Mouse (Mus musculus): ENCODE results near the gene Spryd3. TPM values are rescaled to one million over a fixed set of nuclear protein-coding genes. Genes with fewer than 3 reads are reported as not detected.
"Not testable (repeated sequence)": the region's sequence is repeated elsewhere in the genome, so short reads cannot be mapped to it uniquely, and the experiment has no call there.

Spryd3 gene
- polyA plus RNA-seq, 1 experiment = 55.2 TPM

- DNase-seq = no peak
- Histone ChIP-seq H3K4me3 (replicated peaks; ENCODE audit: extremely low read depth, low read depth, low read length) (no peak overlapping the region), H3K4me1 (ENCODE audit: control insufficient read depth, insufficient read depth, low read length) (peaks cover 5% of the 10 kb centered on the region)
- TF ChIP-seq POLR2A (IDR thresholded peaks at IDR 0.05; ENCODE audit: borderline replicate concordance, extremely low read depth, low read depth, low read length) = no peak
- TF ChIP-seq CTCF (IDR thresholded peaks at IDR 0.05; ENCODE audit: insufficient read depth, low read length) = no peak
- WGBS = 53% methylated on average over 16 of the region's 16 CpGs
Observed at GRCm38 (mm10) chr15:102094988-102095387, 41.0 kb downstream of the Spryd3 start.

- H3K4me3 ChIP-seq (replicated peaks; ENCODE audit: extremely low read depth, low read depth, low read length) = no peak overlapping the region
- 48% methylated on average over 2 of the region's 2 CpGs for WGBS
- peaks cover 5% of the 10 kb centered on the region for H3K4me1 ChIP-seq (ENCODE audit: control insufficient read depth, insufficient read depth, low read length)
- DNase-seq = no peak
- TF ChIP-seq CTCF (IDR thresholded peaks at IDR 0.05; ENCODE audit: insufficient read depth, low read length) (no peak), POLR2A (IDR thresholded peaks at IDR 0.05; ENCODE audit: borderline replicate concordance, extremely low read depth, low read depth, low read length) (no peak)
Observed at GRCm38 (mm10) chr15:102094157-102094556, 41.9 kb downstream of the Spryd3 start.

GRCm38 (mm10) chr15:102092222-102092621, 43.8 kb downstream of the Spryd3 start:
- no peak for DNase-seq
- 60% methylated on average over 4 of the region's 4 CpGs for WGBS
- no peak overlapping the region for H3K4me3 ChIP-seq (replicated peaks; ENCODE audit: extremely low read depth, low read depth, low read length)
- peaks cover 2% of the 10 kb centered on the region for H3K4me1 ChIP-seq (ENCODE audit: control insufficient read depth, insufficient read depth, low read length)
- TF ChIP-seq CTCF (IDR thresholded peaks at IDR 0.05; ENCODE audit: insufficient read depth, low read length) (no peak), POLR2A (IDR thresholded peaks at IDR 0.05; ENCODE audit: borderline replicate concordance, extremely low read depth, low read depth, low read length) (no peak)

GRCm38 (mm10) chr15:102091688-102092087, 44.3 kb downstream of the Spryd3 start:
- DNase-seq = no peak
- no peak overlapping the region for H3K4me3 ChIP-seq (replicated peaks; ENCODE audit: extremely low read depth, low read depth, low read length)
- no peak for TF ChIP-seq POLR2A (IDR thresholded peaks at IDR 0.05; ENCODE audit: borderline replicate concordance, extremely low read depth, low read depth, low read length)
- TF ChIP-seq CTCF (IDR thresholded peaks at IDR 0.05; ENCODE audit: insufficient read depth, low read length) = no peak
- no peaks in the 10 kb centered on the region for H3K4me1 ChIP-seq (ENCODE audit: control insufficient read depth, insufficient read depth, low read length)
- WGBS = 85% methylated on average over 1 of the region's 1 CpGs

- DNase-seq = no peak
- TF ChIP-seq POLR2A (IDR thresholded peaks at IDR 0.05; ENCODE audit: borderline replicate concordance, extremely low read depth, low read depth, low read length) (no peak), CTCF (IDR thresholded peaks at IDR 0.05; ENCODE audit: insufficient read depth, low read length) (no peak)
- WGBS = 49% methylated on average over 12 of the region's 12 CpGs
- H3K4me3 ChIP-seq (replicated peaks; ENCODE audit: extremely low read depth, low read depth, low read length) = no peak overlapping the region
- H3K4me1 ChIP-seq (ENCODE audit: control insufficient read depth, insufficient read depth, low read length) = no peaks in the 10 kb centered on the region
Observed at GRCm38 (mm10) chr15:102091063-102091679, 44.9 kb downstream of the Spryd3 start.

- H3K4me1 ChIP-seq (ENCODE audit: control insufficient read depth, insufficient read depth, low read length) = no peaks in the 10 kb centered on the region
- TF ChIP-seq POLR2A (IDR thresholded peaks at IDR 0.05; ENCODE audit: borderline replicate concordance, extremely low read depth, low read depth, low read length) (no peak), CTCF (IDR thresholded peaks at IDR 0.05; ENCODE audit: insufficient read depth, low read length) (no peak)
- no peak for DNase-seq
- no peak overlapping the region for H3K4me3 ChIP-seq (replicated peaks; ENCODE audit: extremely low read depth, low read depth, low read length)
- 73% methylated on average over 12 of the region's 12 CpGs for WGBS
Observed at GRCm38 (mm10) chr15:102089914-102090585, 46.0 kb downstream of the Spryd3 start.

GRCm38 (mm10) chr15:102083028-102083427, 53.0 kb downstream of the Spryd3 start:
- DNase-seq = no peak
- H3K4me3 ChIP-seq (replicated peaks; ENCODE audit: extremely low read depth, low read depth, low read length) = no peak overlapping the region
- no peaks in the 10 kb centered on the region for H3K4me1 ChIP-seq (ENCODE audit: control insufficient read depth, insufficient read depth, low read length)
- TF ChIP-seq POLR2A (IDR thresholded peaks at IDR 0.05; ENCODE audit: borderline replicate concordance, extremely low read depth, low read depth, low read length) (no peak), CTCF (IDR thresholded peaks at IDR 0.05; ENCODE audit: insufficient read depth, low read length) (no peak)
- 66% methylated on average over 4 of the region's 4 CpGs for WGBS

- Histone ChIP-seq H3K4me1 (ENCODE audit: control insufficient read depth, insufficient read depth, low read length) (no peaks in the 10 kb centered on the region), H3K4me3 (replicated peaks; ENCODE audit: extremely low read depth, low read depth, low read length) (no peak overlapping the region)
- TF ChIP-seq CTCF (IDR thresholded peaks at IDR 0.05; ENCODE audit: insufficient read depth, low read length) = no peak
- no peak for TF ChIP-seq POLR2A (IDR thresholded peaks at IDR 0.05; ENCODE audit: borderline replicate concordance, extremely low read depth, low read depth, low read length)
- 84% methylated on average over 4 of the region's 4 CpGs for WGBS
- DNase-seq = no peak
Observed at GRCm38 (mm10) chr15:102082148-102082547, 53.9 kb downstream of the Spryd3 start.

GRCm38 (mm10) chr15:102080429-102080828, 55.6 kb downstream of the Spryd3 start:
- no peak for DNase-seq
- no peaks in the 10 kb centered on the region; the same call in 1 of the 2 replicates for H3K4me1 ChIP-seq (ENCODE audit: control insufficient read depth, insufficient read depth, low read length)
- H3K4me3 ChIP-seq (replicated peaks; ENCODE audit: extremely low read depth, low read depth, low read length) = no peak overlapping the region
- 49% methylated on average over 2 of the region's 2 CpGs for WGBS
- TF ChIP-seq CTCF (IDR thresholded peaks at IDR 0.05; ENCODE audit: insufficient read depth, low read length) = no peak
- TF ChIP-seq POLR2A (IDR thresholded peaks at IDR 0.05; ENCODE audit: borderline replicate concordance, extremely low read depth, low read depth, low read length) = no peak

GRCm38 (mm10) chr15:102079924-102080323, 56.1 kb downstream of the Spryd3 start:
- not testable (repeated sequence) for H3K4me3 ChIP-seq (replicated peaks; ENCODE audit: extremely low read depth, low read depth, low read length); H3K4me1 ChIP-seq (ENCODE audit: control insufficient read depth, insufficient read depth, low read length); DNase-seq
- 73% methylated on average over 8 of the region's 8 CpGs for WGBS
